Comparison of ENCODE assay signal across 10 mouse cellular contexts in the genomic region with DNA sequence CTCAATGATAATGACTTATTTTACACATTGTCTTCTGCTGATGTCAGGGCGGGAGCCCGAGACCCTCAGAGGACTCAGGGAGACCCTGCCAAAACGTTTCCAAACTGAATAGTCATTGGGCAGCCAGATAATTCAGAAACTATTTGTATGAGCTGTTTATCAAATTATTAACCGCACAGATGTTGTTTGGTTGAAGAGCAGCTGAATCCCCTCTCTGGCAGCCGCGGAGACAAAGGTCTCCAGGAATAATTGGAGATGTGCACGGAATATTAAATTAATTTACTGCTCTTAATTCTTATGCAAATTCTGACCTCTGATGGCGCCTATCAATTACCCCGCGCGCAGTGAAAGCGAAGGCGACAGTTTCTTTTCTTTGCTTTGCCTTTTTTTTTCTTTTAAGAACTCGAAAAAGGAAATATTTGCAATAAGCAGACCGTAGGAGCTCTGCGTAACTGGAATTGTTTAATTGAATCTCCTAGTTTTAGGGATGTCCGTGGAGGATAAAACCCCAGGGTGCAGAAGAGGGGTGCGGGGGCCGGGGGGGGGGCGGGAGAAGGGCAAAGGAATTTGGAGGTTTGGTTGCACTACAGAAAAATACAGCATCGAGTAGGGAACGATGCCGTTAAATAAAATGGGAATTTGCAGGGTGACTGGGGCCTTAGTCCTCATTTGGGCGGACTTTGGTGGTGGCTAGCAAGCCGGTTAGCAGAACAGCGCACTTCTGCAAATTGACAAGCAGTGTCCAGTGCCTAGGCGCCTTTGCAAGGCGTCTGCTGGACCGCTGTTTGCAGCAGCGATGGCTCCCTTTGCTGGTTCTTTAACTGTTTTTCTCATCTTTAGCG. TPM values are rescaled to one million over a fixed set of nuclear protein-coding genes. Genes with fewer than 3 reads are reported as not detected.
DNase-seq lines count a peak whose midpoint lies in the region; ATAC-seq and TF ChIP-seq lines count a peak whose summit lies in the region.
"Had no signal": no experiment of that assay in that cellular context is flagged by ENCODE, and none has a peak within 500 bp of the region (broad histone marks: within the 10 kb centered on the region; RNA-seq: fewer than 3 reads in every experiment).

No protein-coding gene starts in this region.

- no peak for ATAC-seq in lung, embryonic 14.5 days (ENCODE audit: insufficient read depth)
- ATAC-seq in forebrain, embryonic 13.5 days = peak; percentile 25; the same call in 1 of the 2 replicates
- ATAC-seq in megakaryocyte, adult 5-6 weeks (ENCODE audit: poor library complexity, severe bottlenecking) = 0 out of 2 replicates have a peak, but pooled peaks have one; percentile 25
- ATAC-seq in kidney, embryonic 14.5 days (ENCODE audit: low FRiP score, low TSS enrichment) = no peak

- peaks cover 3% of the 10 kb centered on the region; the same call in 1 of the 2 replicates for H3K4me1 ChIP-seq in lung, embryonic 14.5 days (ENCODE audit: insufficient read depth)
- H3K4me1 ChIP-seq in forebrain, embryonic 13.5 days = peaks cover 51% of the 10 kb centered on the region
- no peaks in the 10 kb centered on the region for H3K4me1 ChIP-seq in cerebellum, adult 2 months (ENCODE audit: control insufficient read depth, insufficient read depth, low read length)
- peaks cover 10% of the 10 kb centered on the region; the same call in 1 of the 2 replicates for H3K4me1 ChIP-seq in kidney, embryonic 14.5 days (ENCODE audit: control insufficient read depth, insufficient read depth, low read length)

- H3K4me3 ChIP-seq in lung, embryonic 14.5 days (ENCODE audit: low read depth, low read length) = no peak overlapping the region
- peak overlapping the region; percentile 29 for H3K4me3 ChIP-seq in forebrain, embryonic 13.5 days
- no peak overlapping the region for H3K4me3 ChIP-seq in cerebellum, adult 2 months (replicated peaks; ENCODE audit: insufficient read depth, low read depth, low read length)
- H3K4me3 ChIP-seq in kidney, embryonic 14.5 days (ENCODE audit: low read length) = no peak overlapping the region
- H3K4me3 ChIP-seq: myocyte had no signal

- no peak for TF ChIP-seq CTCF in lung, embryonic 14.5 days (IDR thresholded peaks at IDR 0.05; ENCODE audit: low read depth)
- TF ChIP-seq CTCF in cerebellum, adult 2 months (IDR thresholded peaks at IDR 0.05; ENCODE audit: borderline replicate concordance, insufficient read depth, low read depth, low read length) = no peak

- no peaks in the 10 kb centered on the region for H3K9me3 ChIP-seq in lung, embryonic 14.5 days (ENCODE audit: low read depth, low read length)
- H3K9me3 ChIP-seq in forebrain, embryonic 13.5 days (replicated peaks) = no peaks in the 10 kb centered on the region
- H3K9me3 ChIP-seq in kidney, embryonic 14.5 days (ENCODE audit: control insufficient read depth, low read length) = no peaks in the 10 kb centered on the region; the same call in 1 of the 2 replicates

- DNase-seq in lung, embryonic 14.5 days = peak; percentile 28
- no peak for DNase-seq in lung, postnatal 14 days
- DNase-seq in retina, embryonic 14.5 days (ENCODE audit: low spot score) = peak; percentile 42
- DNase-seq in cerebellum, adult 2 months = no peak
- DNase-seq in adrenal gland, postnatal 10 days = no peak

- H3K9ac ChIP-seq in lung, embryonic 14.5 days = no peak overlapping the region
- H3K9ac ChIP-seq in forebrain, embryonic 13.5 days = peak overlapping the region; percentile 62
- H3K9ac ChIP-seq in kidney, embryonic 14.5 days (ENCODE audit: low read depth, low read length) = no peak overlapping the region
- H3K9ac ChIP-seq: liver, embryonic 14.5 days had no signal

- no peak overlapping the region for H3K27ac ChIP-seq in lung, embryonic 14.5 days (ENCODE audit: low read depth)
- H3K27ac ChIP-seq in forebrain, embryonic 13.5 days = peak overlapping the region; percentile 80
- H3K27ac ChIP-seq in cerebellum, adult 2 months (ENCODE audit: insufficient read depth, low read length) = no peak overlapping the region
- H3K27ac ChIP-seq in kidney, embryonic 14.5 days (ENCODE audit: low read depth, low read length) = no peak overlapping the region
- H3K27ac ChIP-seq: liver, embryonic 14.5 days had no signal

- no peak for TF ChIP-seq POLR2A in cerebellum, adult 2 months (IDR thresholded peaks at IDR 0.05; ENCODE audit: borderline replicate concordance, insufficient read depth, low read length)

- no peak overlapping the region; the same call in 1 of the 2 replicates for H3K4me2 ChIP-seq in lung, embryonic 14.5 days
- peak overlapping the region; percentile 60 for H3K4me2 ChIP-seq in forebrain, embryonic 13.5 days
- no peak overlapping the region for H3K4me2 ChIP-seq in kidney, embryonic 14.5 days (replicated peaks; ENCODE audit: low read depth, low read length)

- H3K27me3 ChIP-seq in lung, embryonic 14.5 days (ENCODE audit: insufficient read depth, low read length) = peaks cover 87% of the 10 kb centered on the region
- H3K27me3 ChIP-seq in forebrain, embryonic 13.5 days = peaks cover 96% of the 10 kb centered on the region
- peaks cover 9% of the 10 kb centered on the region; the same call in 1 of the 2 replicates for H3K27me3 ChIP-seq in cerebellum, adult 2 months (ENCODE audit: control insufficient read depth, insufficient read depth, low read length)
- H3K27me3 ChIP-seq in kidney, embryonic 14.5 days (ENCODE audit: control insufficient read depth, insufficient read depth, low read length) = peaks cover 94% of the 10 kb centered on the region

- 5% methylated on average over 31 of the region's 31 CpGs for WGBS in lung, embryonic 14.5 days
- WGBS in forebrain, embryonic 13.5 days = under 1% methylated on average over 31 of the region's 31 CpGs
- 4% methylated on average over 31 of the region's 31 CpGs for WGBS in cerebellum, adult 2 months
- WGBS in kidney, embryonic 14.5 days = 3% methylated on average over 31 of the region's 31 CpGs

- no peaks in the 10 kb centered on the region for H3K36me3 ChIP-seq in lung, embryonic 14.5 days (ENCODE audit: insufficient read depth)
- no peaks in the 10 kb centered on the region for H3K36me3 ChIP-seq in forebrain, embryonic 13.5 days (ENCODE audit: poor library complexity, severe bottlenecking)
- no peaks in the 10 kb centered on the region for H3K36me3 ChIP-seq in kidney, embryonic 14.5 days (ENCODE audit: control insufficient read depth, insufficient read depth, low read length)

RNA-seq across cellular contexts. Expression of a gene that starts 22.2 kb away (rescaled TPM):
- 30.8 and 31.6 TPM in 2 replicates for polyA plus RNA-seq in lung, embryonic 14.5 days (2014; fragmentation: Nextera tagmentation; extraction: Ambion mirVana)
- polyA plus RNA-seq in forebrain, embryonic 13.5 days (2015; fragmentation: Nextera tagmentation; extraction: Ambion mirVana) = 28.0 and 28.1 TPM in 2 replicates
- total RNA-seq in megakaryocyte, adult 5-6 weeks (2015) = 40.8 and 49.4 TPM in 2 replicates
- 27.0 and 27.4 TPM in 2 replicates for total RNA-seq in megakaryocyte, adult 5-6 weeks (2017)
- 20.0 and 20.6 TPM in 2 replicates for polyA plus RNA-seq in cerebellum, adult 2 months (2012; rRNA removed)
- 27.9 and 35.7 TPM in 2 replicates for polyA plus RNA-seq in kidney, embryonic 14.5 days (2014; fragmentation: Nextera tagmentation; extraction: Ambion mirVana)
- 10 to 100 TPM; 37.6 to 43.8 TPM for total RNA-seq in adrenal gland, postnatal 10 days (2021)

Comparison
In these comparisons a context has a peak if more than half of its experiments do, and no peak if none do; other contexts are left out.
1. DNase-seq: peak in lung, embryonic 14.5 days (single experiment) and retina, embryonic 14.5 days (single experiment); none in lung, postnatal 14 days (single experiment), cerebellum, adult 2 months (0 of 2) and adrenal gland, postnatal 10 days (single experiment).
2. ATAC-seq: peak in forebrain, embryonic 13.5 days (single experiment) and megakaryocyte, adult 5-6 weeks (single experiment); none in lung, embryonic 14.5 days (single experiment) and kidney, embryonic 14.5 days (single experiment).